Mouse (Mus musculus) thymus, adult 2 months (tissue): ENCODE data around the gene Cpd.

Experiments
- CTCF ChIP-seq: fragments of 200-500 bp; IDR thresholded peaks from 2 replicates; pipeline ENCODE4 v1.5.1; 2012; ENCODE audit warnings: mild to moderate bottlenecking, control low read depth, low read length, moderate library complexity, borderline replicate concordance; ENCODE audit not compliant: control insufficient read depth, poor library complexity, insufficient read depth; ENCODE audit errors: extremely low read depth
- POLR2A ChIP-seq: fragments of 200-500 bp; IDR thresholded peaks from 2 replicates; pipeline ENCODE4 v1.6.1; 2012; ENCODE audit warnings: mild to moderate bottlenecking, low read length, control low read depth, moderate library complexity; ENCODE audit not compliant: control insufficient read depth, poor library complexity, insufficient read depth; ENCODE audit errors: extremely low read depth

- TF ChIP-seq CTCF, result no peak
- no peak for TF ChIP-seq POLR2A
Measured at GRCm38 (mm10) chr11:76848081-76848480, 1.3 kb upstream of the Cpd start.
